Mouse (Mus musculus) lung, postnatal 0 days (tissue): ENCODE data around the gene Nr1i3.

Experiments
- CTCF ChIP-seq: IDR thresholded peaks from 2 replicates; pipeline ENCODE4 v1.5.1; 2016; ENCODE audit warnings: antibody characterized with exemption, mild to moderate bottlenecking
- EP300 ChIP-seq: IDR thresholded peaks from 2 replicates; pipeline ENCODE4 v1.6.1; 2016; ENCODE audit warnings: antibody characterized with exemption, mild to moderate bottlenecking, control low read depth

DNA sequence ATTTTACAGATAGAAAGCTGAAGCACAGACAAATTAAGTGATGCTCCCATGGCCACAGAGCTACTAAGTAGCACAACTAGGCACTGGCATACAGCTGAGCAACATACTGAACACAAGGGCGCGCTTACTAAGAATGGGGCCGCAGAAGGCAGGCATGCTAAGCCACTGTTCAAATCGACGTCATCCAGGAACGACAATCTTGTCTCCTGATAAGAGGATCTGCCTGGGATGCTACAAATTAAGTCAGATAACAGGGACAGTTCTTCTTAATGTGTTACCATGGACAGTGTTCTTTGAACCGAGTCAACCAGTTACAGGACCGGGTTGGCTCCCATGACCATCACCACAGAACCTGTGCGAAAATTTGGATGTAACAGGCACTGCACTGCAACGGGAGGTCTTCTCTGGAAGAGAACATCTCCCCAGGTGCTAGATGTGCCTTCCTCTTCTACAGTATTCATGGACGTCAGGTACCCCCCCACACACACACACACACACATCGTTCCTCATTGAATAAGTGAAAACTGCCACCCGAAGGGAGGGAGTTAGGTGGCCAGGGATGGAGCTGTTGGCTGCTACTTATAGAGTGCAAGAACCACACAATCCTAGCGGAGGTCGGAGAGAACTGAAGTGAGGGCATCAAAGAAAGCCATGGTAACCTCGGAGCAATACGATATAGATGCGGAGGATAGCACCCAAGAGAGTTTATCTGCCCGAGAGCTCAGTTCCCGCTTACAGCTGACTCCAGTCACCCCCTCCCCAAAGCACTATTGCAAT lies 18.5 kb upstream of the Nr1i3 start:
- TF ChIP-seq CTCF: no peak
- no peak for TF ChIP-seq EP300
